Mouse (Mus musculus) kidney, adult 2 months (tissue): ENCODE measurements at regions not wholly inside any gene's neighbourhood (a gene's known extent, or its start where the extent isn't known, plus 50 kb on each side); places are given as distances from the start of the nearest gene placed in this dataset.

Experiments used
- CTCF ChIP-seq: fragments of 200-500 bp; conservative IDR thresholded peaks from 2 replicates; pipeline ENCODE4 v1.5.1; 2011; ENCODE audit warnings: low read depth, mild to moderate bottlenecking, control low read depth, low read length, moderate library complexity, mixed read lengths; ENCODE audit not compliant: insufficient read depth, insufficient read length
- POLR2A ChIP-seq: fragments of 200-500 bp; IDR thresholded peaks from one replicate; pipeline ENCODE4 v1.6.1; 2011; ENCODE audit warnings: low read depth, low read length, control low read depth

- TF ChIP-seq CTCF (no peak), POLR2A (no peak)
These were observed 143.5 kb upstream of the Tox3 start for GRCm38 (mm10) chr8:90491691-90492090.
